Mouse (Mus musculus) heart, embryonic 11.5 days (tissue): Measurements from ENCODE around the gene Slc39a10. TPM values are rescaled to one million over a fixed set of nuclear protein-coding genes. Genes with fewer than 3 reads are reported as not detected.

Experiments used
- ATAC-seq: fragments of 200-750 bp; cut with Nextera tagmentation; replicated peaks from 2 replicates; pipeline ENCODE4 v1.8.0; 2017; ENCODE audit warnings: moderate library complexity; ENCODE audit not compliant: insufficient number of reproducible peaks, low FRiP score, low TSS enrichment
- H3K27ac ChIP-seq: fragments of 300-500 bp; sonication (generic); 2 replicates; pipeline ENCODE4 v1.5.1; 2014; ENCODE audit warnings: mild to moderate bottlenecking, low read depth, low read length
- H3K27me3 ChIP-seq: fragments of 300-500 bp; sonication (generic); 2 replicates; pipeline ENCODE4 v1.6.1; 2014; ENCODE audit warnings: mild to moderate bottlenecking, low read length, mixed read lengths; ENCODE audit not compliant: control insufficient read depth, insufficient read depth
- H3K36me3 ChIP-seq: fragments of 300-500 bp; sonication (generic); 2 replicates; pipeline ENCODE4 v1.6.1; 2014; ENCODE audit warnings: mild to moderate bottlenecking, low read length, moderate library complexity, mixed read lengths; ENCODE audit not compliant: control insufficient read depth, insufficient read depth
- H3K4me1 ChIP-seq: fragments of 300-500 bp; sonication (generic); 2 replicates; pipeline ENCODE4 v1.6.1; 2014; ENCODE audit warnings: low read length; ENCODE audit not compliant: control insufficient read depth, insufficient read depth
- H3K4me2 ChIP-seq: fragments of 300-500 bp; sonication (generic); 2 replicates; pipeline ENCODE4 v1.6.1; 2014; ENCODE audit warnings: mild to moderate bottlenecking, moderate library complexity
- H3K4me3 ChIP-seq: fragments of 300-500 bp; sonication (generic); 2 replicates; pipeline ENCODE4 v1.5.1; 2014; ENCODE audit warnings: low read depth, low read length
- H3K9ac ChIP-seq: fragments of 300-500 bp; sonication (generic); 2 replicates; pipeline ENCODE4 v1.6.1; 2014; ENCODE audit warnings: mild to moderate bottlenecking, low read depth, low read length, moderate library complexity
- H3K9me3 ChIP-seq: fragments of 300-500 bp; sonication (generic); replicated peaks from 2 replicates; pipeline ENCODE4 v1.6.1; 2016; ENCODE audit warnings: low read length; ENCODE audit not compliant: control insufficient read depth
- WGBS: fragments of 180-500 bp; shearing (Covaris S2); extraction: QIAGEN DNeasy Blood & Tissue Kit; methylation state at CpG from one replicate; pipeline ENCODE4 v1.1.7; 2014; ENCODE audit not compliant: insufficient replicate concordance; 5-methylcytosine and 5-hydroxymethylcytosine counted together
- polyA plus RNA-seq: library from polyadenylated mRNA; unstranded; fragments of >200 nt; fragmentation: Nextera tagmentation; extraction: Ambion mirVana; gene quantifications from 2 replicates; pipeline ENCODE4 v1.2.1, GENCODE M21; 2014

Gene Slc39a10
- polyA plus RNA-seq: 48.0 and 50.5 TPM in 2 replicates

DNA sequence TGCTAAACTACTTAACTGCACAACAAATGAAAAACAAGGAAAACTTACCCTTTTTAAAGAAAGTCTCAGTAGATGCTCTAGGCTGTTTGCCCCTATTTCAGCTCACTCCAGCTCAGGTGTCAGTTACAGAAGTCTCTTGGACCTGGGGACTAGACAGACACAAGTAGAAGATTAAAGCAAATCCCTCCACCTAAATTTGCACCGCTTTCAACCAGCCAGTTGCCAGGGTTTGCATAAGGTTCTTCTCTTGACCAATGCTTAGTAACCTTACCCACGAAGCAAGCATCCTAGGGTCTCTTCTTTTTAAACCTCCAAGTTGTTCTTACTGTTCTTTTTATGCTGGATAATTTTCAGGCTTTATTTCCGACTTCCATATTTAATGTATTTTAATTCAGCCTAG, at the start of gene Slc39a10:
Gene Slc39a10, minus strand, starts transcription at position 101 of the 400 bp plus-strand sequence.
- Histone ChIP-seq H3K4me1 (peaks cover 4% of the 10 kb centered on the region), H3K9me3 (no peaks in the 10 kb centered on the region), H3K4me2 (no peak within 1 kb of the TSS), H3K9ac (no peak within 1 kb of the TSS), H3K36me3 (no peaks in the 10 kb centered on the region), H3K27ac (no peak within 1 kb of the TSS), H3K27me3 (no peaks in the 10 kb centered on the region), H3K4me3 (no peak within 1 kb of the TSS)
- ATAC-seq: no peak
- 60% methylated on average over 3 of the region's 3 CpGs for WGBS

DNA sequence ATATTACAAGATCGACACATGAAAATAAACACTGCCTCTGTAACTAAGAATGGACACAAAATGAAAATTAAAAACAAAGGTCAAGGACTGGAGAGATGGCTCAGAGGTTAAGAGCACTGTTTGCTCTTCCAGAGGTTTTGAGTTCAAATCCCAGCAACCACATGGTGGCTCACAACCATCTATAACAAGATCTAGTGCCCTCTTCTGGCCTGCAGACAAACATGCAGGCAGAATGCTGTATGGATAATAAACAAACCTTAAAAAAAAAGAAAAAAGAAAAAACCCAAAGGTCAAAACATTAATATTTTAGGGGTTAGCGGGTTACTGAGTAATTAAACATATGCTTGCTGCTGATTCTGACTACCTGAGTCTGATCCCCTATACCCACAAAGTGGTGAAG, 46.6 kb upstream of the Slc39a10 start:
- WGBS: 78% methylated on average over 2 of the region's 2 CpGs
- Histone ChIP-seq H3K4me2 (no peak overlapping the region), H3K27me3 (no peaks in the 10 kb centered on the region), H3K4me3 (no peak overlapping the region), H3K9ac (no peak overlapping the region), H3K4me1 (no peaks in the 10 kb centered on the region), H3K9me3 (no peaks in the 10 kb centered on the region), H3K27ac (no peak overlapping the region), H3K36me3 (no peaks in the 10 kb centered on the region)
- no peak for ATAC-seq

DNA sequence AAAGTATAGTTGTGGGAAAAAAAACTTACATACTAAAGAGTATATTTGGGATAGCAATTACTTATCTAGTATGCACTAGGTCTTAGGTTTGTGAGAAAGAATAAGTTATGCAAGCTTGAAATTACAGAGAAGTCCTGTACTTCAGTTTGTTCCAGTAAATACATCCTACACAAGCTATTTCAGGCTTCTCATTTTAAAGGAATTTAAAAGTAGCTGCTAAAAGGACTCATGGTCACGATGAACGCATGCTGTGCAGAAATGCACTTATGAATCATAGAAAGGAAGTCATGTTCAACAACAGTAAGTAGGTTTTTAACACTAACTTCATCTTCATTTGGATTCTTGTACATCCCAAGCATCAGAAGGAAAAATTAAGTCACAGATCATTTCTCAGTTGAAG, 45.0 kb upstream of the Slc39a10 start:
- Histone ChIP-seq H3K9me3 (no peaks in the 10 kb centered on the region), H3K27ac (no peak overlapping the region), H3K4me1 (no peaks in the 10 kb centered on the region), H3K36me3 (no peaks in the 10 kb centered on the region), H3K27me3 (no peaks in the 10 kb centered on the region), H3K4me3 (no peak overlapping the region), H3K9ac (no peak overlapping the region), H3K4me2 (no peak overlapping the region)
- no peak for ATAC-seq
- WGBS: 67% methylated on average over 2 of the region's 2 CpGs

DNA sequence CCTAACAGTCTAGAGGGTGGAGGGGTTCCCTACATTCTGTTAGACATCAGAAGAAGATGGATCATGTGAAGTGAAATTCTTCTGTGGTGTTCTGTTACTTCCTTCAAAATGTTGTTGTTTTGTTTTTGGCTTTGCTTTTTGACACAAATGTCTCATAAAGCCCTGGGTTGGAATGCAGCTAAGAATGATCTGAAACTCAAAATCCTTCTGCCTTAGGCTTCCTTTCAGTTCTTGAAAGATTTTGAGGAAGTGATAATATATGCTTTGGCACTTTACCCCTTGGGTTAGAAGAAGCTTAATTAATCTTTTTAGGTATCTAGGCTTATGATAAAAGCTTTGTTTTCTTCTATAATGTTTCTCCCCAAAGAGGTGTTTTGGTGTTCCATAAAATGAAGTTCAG, 34.5 kb upstream of the Slc39a10 start:
- H3K4me3 ChIP-seq: no peak overlapping the region
- H3K36me3 ChIP-seq: no peaks in the 10 kb centered on the region
- H3K4me2 ChIP-seq: no peak overlapping the region
- ATAC-seq: no peak
- H3K27me3 ChIP-seq: no peaks in the 10 kb centered on the region
- no peak overlapping the region for H3K27ac ChIP-seq
- no peaks in the 10 kb centered on the region for H3K9me3 ChIP-seq
- H3K4me1 ChIP-seq: no peaks in the 10 kb centered on the region
- H3K9ac ChIP-seq: no peak overlapping the region

DNA sequence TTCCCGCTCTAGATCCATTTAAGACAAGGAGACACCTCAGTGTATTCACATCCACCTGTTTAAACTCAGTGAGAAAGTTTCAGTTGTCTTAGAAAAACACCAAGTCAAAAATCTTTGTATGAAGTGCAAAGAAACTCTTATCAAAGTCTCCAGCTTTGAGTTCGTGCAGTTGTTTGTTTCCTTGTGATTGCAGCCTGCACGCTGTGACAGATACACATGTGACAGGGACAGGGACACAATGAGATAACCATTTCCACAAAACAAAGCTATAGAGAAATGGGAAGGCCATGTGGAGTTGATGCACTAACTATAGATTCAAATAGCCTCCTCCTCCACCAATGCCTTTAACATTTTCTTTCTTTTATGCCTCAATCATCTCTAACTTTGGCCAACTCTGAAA, 33.6 kb upstream of the Slc39a10 start:
- H3K9me3 ChIP-seq: no peaks in the 10 kb centered on the region
- H3K4me3 ChIP-seq: no peak overlapping the region
- H3K9ac ChIP-seq: no peak overlapping the region
- H3K4me2 ChIP-seq: no peak overlapping the region
- 37% methylated on average over 3 of the region's 3 CpGs for WGBS
- H3K36me3 ChIP-seq: no peaks in the 10 kb centered on the region
- no peaks in the 10 kb centered on the region for H3K27me3 ChIP-seq
- ATAC-seq: no peak
- no peaks in the 10 kb centered on the region for H3K4me1 ChIP-seq
- no peak overlapping the region for H3K27ac ChIP-seq

DNA sequence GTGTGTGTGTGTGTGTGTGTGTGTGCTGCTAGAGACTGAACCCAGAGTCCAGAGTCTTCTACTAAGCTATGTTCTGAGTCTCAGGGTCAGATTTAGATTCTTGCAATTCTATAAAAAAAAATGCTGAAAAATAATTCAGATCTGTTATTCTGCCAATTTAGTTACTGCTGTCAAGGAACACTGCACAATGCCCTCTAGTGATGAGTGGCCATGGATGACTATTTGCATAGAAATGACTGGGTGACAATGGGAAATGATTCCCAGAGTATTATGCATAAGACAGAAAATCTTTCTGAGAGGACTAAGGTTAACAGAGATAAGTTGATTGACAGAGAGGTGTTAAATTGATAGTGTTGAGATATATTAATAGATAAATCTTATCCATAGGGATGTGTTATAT, 32.3 kb upstream of the Slc39a10 start:
- Histone ChIP-seq H3K9me3 (no peaks in the 10 kb centered on the region), H3K4me3 (no peak overlapping the region), H3K9ac (no peak overlapping the region), H3K4me1 (no peaks in the 10 kb centered on the region), H3K4me2 (no peak overlapping the region), H3K27ac (no peak overlapping the region), H3K27me3 (no peaks in the 10 kb centered on the region), H3K36me3 (no peaks in the 10 kb centered on the region)
- ATAC-seq: no peak

DNA sequence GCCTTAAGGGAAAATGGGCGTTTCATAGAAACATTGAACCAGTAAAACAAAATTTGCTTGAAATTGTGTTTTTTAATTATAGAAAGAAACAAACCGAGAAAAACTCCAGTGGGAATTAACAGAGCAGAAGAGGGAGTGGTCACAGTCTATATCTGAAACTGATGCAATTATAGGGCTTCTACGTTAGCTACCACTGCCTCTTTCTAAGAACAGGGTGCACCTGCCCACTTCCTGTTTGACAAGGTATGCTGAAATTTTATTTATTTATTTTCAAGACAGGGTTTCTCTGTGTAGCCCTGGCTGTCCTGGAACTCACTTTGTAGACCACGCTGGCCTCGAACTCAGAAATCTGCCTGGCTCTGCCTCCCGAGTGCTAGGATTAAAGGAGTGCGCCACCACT, 30.3 kb upstream of the Slc39a10 start:
- ATAC-seq: no peak
- no peaks in the 10 kb centered on the region for H3K4me1 ChIP-seq
- no peak overlapping the region for H3K4me3 ChIP-seq
- no peaks in the 10 kb centered on the region for H3K36me3 ChIP-seq
- H3K4me2 ChIP-seq: no peak overlapping the region
- H3K9me3 ChIP-seq: no peaks in the 10 kb centered on the region
- H3K27ac ChIP-seq: no peak overlapping the region
- no peaks in the 10 kb centered on the region for H3K27me3 ChIP-seq
- whole genome bisulfite sequencing: 88% methylated on average over 7 of the region's 7 CpGs
- no peak overlapping the region for H3K9ac ChIP-seq

DNA sequence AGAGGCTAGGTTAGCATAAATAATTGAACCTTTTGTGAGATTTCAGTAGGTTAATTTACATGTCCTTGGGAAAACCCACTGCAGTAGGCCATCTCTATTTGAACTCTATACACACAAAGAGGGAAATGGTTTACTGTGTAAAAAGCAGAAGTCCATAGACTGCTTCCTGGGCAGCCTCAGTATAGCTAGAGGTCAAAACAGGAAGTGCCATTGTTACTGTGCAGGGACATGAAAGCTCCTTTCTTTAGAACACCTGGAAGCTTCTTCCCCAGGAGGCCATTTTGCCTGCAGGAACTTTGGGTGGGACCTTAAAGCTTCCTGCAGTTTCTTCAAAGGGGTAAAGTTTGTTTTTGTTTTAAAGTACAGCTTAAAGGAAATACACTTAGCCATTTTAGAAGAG, 29.0 kb upstream of the Slc39a10 start:
- no peak overlapping the region for H3K9ac ChIP-seq
- no peaks in the 10 kb centered on the region for H3K27me3 ChIP-seq
- ATAC-seq: no peak

DNA sequence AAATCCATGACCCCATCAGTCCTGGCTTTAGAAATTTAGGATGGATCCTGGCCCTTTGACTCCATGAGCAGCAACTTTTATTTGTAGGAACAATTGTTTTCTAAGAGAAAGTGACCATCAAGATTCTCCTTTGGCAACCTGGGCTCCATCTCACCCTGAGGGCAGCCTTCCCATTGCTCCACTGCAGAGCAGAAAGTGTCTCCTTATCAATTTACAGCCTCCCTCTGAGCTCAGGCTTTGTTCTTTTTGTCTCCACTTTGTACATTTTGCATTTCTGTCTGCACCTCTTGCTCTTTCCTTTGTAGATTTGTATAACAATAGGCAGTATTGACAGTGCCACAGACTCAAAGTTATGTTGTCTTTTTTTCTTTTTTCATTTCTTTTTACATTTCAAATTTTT, 23.6 kb upstream of the Slc39a10 start:
- Histone ChIP-seq H3K9me3 (peaks cover 3% of the 10 kb centered on the region; the same call in 1 of the 2 replicates), H3K4me1 (no peaks in the 10 kb centered on the region), H3K27me3 (no peaks in the 10 kb centered on the region), H3K9ac (no peak overlapping the region), H3K4me2 (no peak overlapping the region), H3K27ac (no peak overlapping the region), H3K36me3 (no peaks in the 10 kb centered on the region), H3K4me3 (no peak overlapping the region)
- ATAC-seq: no peak

More for the DNA sequence above, 29.0 kb upstream of the Slc39a10 start:
- Histone ChIP-seq H3K4me2 (no peak overlapping the region), H3K27ac (no peak overlapping the region), H3K36me3 (no peaks in the 10 kb centered on the region), H3K9me3 (no peaks in the 10 kb centered on the region), H3K4me1 (no peaks in the 10 kb centered on the region), H3K4me3 (no peak overlapping the region)
